Mouse (Mus musculus): ENCODE results near the gene Satb1. TPM values are rescaled to one million over a fixed set of nuclear protein-coding genes. Genes with fewer than 3 reads are reported as not detected.

The Satb1 gene
- polyA plus RNA-seq, 1 experiment = 24.1 TPM

DNA sequence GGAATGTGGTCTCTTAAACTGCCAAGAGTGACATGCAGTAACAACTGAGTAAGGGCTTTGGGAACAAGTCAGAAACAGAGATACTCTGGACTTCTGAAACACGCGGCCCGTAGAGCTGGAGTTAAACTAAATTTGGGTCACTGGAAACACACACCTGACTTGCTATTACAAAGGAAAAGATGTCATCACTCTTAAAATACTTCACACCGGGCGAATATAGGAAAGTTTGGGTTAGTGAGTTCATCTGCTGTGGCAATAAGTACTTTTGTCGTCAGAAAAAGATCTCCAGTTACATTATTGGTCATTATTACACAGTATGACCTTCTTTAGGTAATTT is 19.3 kb downstream of the Satb1 start:
- WGBS = 6% methylated on average over 6 of the region's 6 CpGs
- H3K27ac ChIP-seq (ENCODE audit: insufficient read depth, low read length) = no peak overlapping the region
- TF ChIP-seq CTCF (IDR thresholded peaks at IDR 0.05; ENCODE audit: borderline replicate concordance, insufficient read depth, low read depth, low read length) (no peak), POLR2A (IDR thresholded peaks at IDR 0.05; ENCODE audit: borderline replicate concordance, insufficient read depth, low read length) (no peak)
- DNase-seq = no peak
- H3K4me3 ChIP-seq (replicated peaks; ENCODE audit: insufficient read depth, low read depth, low read length) = peak overlapping the region; percentile 56
- H3K27me3 ChIP-seq (ENCODE audit: control insufficient read depth, insufficient read depth, low read length) = no peaks in the 10 kb centered on the region
- H3K4me1 ChIP-seq (ENCODE audit: control insufficient read depth, insufficient read depth, low read length) = no peaks in the 10 kb centered on the region; the same call in 1 of the 2 replicates

DNA sequence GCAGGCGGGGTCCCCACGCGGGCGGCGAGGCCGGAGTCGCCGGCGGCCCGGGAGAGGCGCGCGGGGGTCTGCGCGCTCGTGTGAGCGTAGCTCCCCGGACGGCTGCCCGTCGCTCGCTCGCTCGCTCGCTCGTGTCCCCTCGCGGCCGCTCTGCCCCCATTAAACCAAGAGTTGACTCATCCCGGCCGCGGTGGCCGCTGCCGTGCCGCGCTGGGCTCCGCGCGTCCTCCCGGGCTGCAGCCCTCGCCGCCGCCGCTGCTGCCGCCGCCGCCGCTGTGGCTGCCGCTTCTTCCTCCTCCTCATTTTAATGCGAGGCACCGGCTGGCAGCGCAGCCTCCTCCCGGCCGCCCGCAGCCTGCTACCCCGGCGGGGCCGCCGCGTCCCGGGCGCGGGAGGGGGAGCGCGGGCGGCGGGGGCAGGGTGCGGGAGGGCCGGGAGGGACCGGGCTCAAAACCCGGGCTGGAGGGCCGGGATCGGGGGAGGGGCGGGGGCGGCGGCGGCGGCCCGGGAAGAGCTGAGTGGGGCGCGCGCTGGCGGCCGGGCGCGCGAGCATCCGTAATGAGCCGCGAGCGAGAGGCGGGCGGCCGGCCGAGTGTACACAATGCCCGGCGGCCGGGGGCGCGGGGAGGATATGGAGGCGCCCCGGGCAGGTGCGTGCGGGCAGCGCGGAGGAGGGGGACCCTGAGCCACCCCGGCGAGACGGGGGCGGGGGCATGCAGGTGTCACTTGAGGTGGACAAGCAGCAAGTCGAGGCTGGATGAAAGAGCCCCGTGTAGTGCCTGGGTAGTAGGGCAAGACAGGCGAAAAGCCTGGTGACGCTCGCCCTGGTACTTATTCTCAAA is 19.9 kb downstream of the Satb1 start:
- WGBS = 1% methylated on average over 103 of the region's 115 CpGs
- TF ChIP-seq POLR2A (IDR thresholded peaks at IDR 0.05; ENCODE audit: borderline replicate concordance, insufficient read depth, low read length) (0 out of 2 replicates have a peak, but pooled peaks have one; percentile 20), CTCF (IDR thresholded peaks at IDR 0.05; ENCODE audit: borderline replicate concordance, insufficient read depth, low read depth, low read length) (no peak)
- Histone ChIP-seq H3K4me3 (replicated peaks; ENCODE audit: insufficient read depth, low read depth, low read length) (peak overlapping the region; percentile 96), H3K4me1 (ENCODE audit: control insufficient read depth, insufficient read depth, low read length) (no peaks in the 10 kb centered on the region; the same call in 1 of the 2 replicates), H3K27ac (ENCODE audit: insufficient read depth, low read length) (peak overlapping the region; percentile 77), H3K27me3 (ENCODE audit: control insufficient read depth, insufficient read depth, low read length) (no peaks in the 10 kb centered on the region)
- peak; percentile 75 to 77 for DNase-seq

DNA sequence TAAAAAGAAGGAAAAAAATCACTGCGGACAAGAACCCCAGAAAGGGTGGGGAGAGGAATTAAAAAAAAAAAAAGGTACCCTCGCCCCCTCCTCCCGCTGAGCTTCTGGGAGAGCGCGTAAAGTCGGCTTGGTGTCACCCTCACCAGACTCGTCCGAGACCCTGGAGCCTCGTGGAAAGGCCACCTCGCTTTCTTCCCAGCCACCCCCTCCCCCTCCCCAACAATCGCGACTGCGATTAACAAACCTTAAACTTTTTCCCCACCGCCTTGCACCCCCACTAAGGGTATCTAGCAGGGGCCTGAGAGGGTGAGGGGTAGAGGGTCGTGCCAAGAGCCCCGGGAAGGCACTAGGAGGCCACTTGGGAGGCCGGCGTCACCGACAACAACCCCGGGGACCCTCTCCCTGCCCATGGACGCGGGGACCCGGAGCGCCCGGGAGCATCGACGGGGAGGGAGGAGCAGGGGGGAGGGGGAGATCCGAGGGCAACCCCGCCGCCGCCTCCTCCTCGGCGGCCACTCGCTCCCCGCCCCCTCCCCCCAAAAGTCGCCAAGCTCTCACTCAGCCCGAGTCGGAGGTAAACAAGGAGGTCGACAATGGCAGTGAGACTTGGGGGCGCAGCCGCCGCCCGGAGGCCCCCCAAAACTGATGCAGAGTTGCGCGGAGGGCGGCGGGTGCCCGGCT is 20.7 kb downstream of the Satb1 start:
- Histone ChIP-seq H3K4me3 (replicated peaks; ENCODE audit: insufficient read depth, low read depth, low read length) (peak overlapping the region; percentile 96), H3K27me3 (ENCODE audit: control insufficient read depth, insufficient read depth, low read length) (no peaks in the 10 kb centered on the region), H3K4me1 (ENCODE audit: control insufficient read depth, insufficient read depth, low read length) (no peaks in the 10 kb centered on the region; the same call in 1 of the 2 replicates), H3K27ac (ENCODE audit: insufficient read depth, low read length) (peak overlapping the region; percentile 77)
- under 1% methylated on average over 42 of the region's 48 CpGs for WGBS
- DNase-seq = peak; percentile 33 to 51
- TF ChIP-seq POLR2A (IDR thresholded peaks at IDR 0.05; ENCODE audit: borderline replicate concordance, insufficient read depth, low read length) = no peak
- TF ChIP-seq CTCF (IDR thresholded peaks at IDR 0.05; ENCODE audit: borderline replicate concordance, insufficient read depth, low read depth, low read length) = no peak

DNA sequence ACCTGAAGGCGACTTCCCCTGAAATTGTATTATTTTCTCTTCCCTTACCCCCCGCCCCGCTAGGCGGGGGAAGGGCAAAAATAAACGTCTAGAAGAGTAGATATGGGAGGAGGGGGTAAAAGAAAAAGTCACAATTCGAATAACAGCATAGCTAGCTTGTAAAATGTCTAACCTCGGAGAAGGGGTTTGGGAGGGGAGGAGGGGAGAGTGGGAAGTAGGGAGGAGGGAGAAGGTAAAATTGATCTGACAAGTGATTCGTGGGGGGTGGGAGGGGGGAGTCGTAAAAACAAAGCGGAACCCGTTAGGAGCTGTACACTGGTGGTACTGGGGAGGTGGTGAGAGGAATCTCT is 21.2 kb downstream of the Satb1 start:
- Histone ChIP-seq H3K4me1 (ENCODE audit: control insufficient read depth, insufficient read depth, low read length) (no peaks in the 10 kb centered on the region; the same call in 1 of the 2 replicates), H3K4me3 (replicated peaks; ENCODE audit: insufficient read depth, low read depth, low read length) (peak overlapping the region; percentile 96), H3K27ac (ENCODE audit: insufficient read depth, low read length) (no peak overlapping the region), H3K27me3 (ENCODE audit: control insufficient read depth, insufficient read depth, low read length) (no peaks in the 10 kb centered on the region)
- DNase-seq = peak in 1 of 2 experiments; percentile 21
- WGBS = 1% methylated on average over 11 of the region's 11 CpGs
- TF ChIP-seq CTCF (IDR thresholded peaks at IDR 0.05; ENCODE audit: borderline replicate concordance, insufficient read depth, low read depth, low read length) (no peak), POLR2A (IDR thresholded peaks at IDR 0.05; ENCODE audit: borderline replicate concordance, insufficient read depth, low read length) (no peak)

DNA sequence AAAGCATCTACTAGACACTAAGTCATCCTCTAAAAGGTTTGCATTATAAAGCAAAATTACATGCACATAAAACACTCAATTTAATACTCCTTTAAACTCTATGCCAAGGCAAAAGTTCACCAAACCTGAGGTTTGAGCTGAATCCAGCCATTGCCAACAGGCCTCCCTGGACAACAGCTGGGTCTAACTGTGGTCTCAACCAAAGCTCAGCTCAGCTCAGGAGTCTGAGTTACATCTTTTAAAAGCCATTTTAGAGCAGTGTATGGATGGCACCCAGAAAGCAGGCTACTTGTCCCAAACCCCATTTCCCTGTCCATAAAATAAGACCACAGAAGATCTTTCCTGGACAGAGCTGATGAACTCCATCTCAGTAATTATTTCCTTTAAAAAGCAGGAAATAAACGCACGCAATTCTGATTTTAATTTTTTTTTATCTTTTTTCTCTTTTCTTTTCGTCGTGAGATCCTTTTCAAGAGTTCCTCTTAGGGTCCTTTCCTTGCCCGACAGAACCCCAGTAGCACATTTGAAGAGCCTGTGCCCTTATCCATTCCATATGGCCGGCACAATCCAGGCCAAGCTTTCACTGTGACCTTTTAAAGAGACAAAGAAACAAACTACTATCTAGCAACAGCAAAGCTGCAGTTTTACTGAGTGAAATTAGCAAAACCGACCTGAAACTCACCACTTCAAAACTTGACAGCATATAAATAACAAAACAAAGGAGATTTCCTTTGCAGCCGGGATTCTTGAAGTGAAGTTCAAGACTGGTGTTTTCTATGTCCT is 21.8 kb downstream of the Satb1 start:
- Histone ChIP-seq H3K27me3 (ENCODE audit: control insufficient read depth, insufficient read depth, low read length) (no peaks in the 10 kb centered on the region), H3K27ac (ENCODE audit: insufficient read depth, low read length) (no peak overlapping the region), H3K4me3 (replicated peaks; ENCODE audit: insufficient read depth, low read depth, low read length) (peak overlapping the region; percentile 96), H3K4me1 (ENCODE audit: control insufficient read depth, insufficient read depth, low read length) (peaks cover 2% of the 10 kb centered on the region)
- WGBS = 3% methylated on average over 8 of the region's 8 CpGs
- TF ChIP-seq CTCF (IDR thresholded peaks at IDR 0.05; ENCODE audit: borderline replicate concordance, insufficient read depth, low read depth, low read length) (no peak), POLR2A (IDR thresholded peaks at IDR 0.05; ENCODE audit: borderline replicate concordance, insufficient read depth, low read length) (no peak)
- peak; percentile 75 to 76 for DNase-seq

DNA sequence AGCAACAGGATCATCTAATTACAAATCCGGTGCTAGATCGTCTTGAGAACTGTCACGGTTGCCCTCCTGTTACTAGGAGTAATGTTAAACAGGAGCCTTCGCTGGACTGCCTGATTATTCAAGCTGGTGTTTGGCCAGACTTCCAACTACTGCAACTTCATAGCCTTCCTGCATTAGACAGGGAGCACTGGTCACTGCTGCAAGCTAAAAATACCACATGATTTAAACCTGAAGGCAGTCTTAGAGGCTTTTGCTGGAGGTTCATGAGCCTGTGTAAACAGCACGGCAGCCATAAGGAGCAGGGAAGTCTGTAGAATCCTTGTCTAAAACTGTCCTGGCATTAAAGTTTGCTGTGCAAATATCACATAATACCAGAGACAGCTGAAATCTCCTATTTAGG is 25.7 kb downstream of the Satb1 start:
- 60% methylated on average over 5 of the region's 5 CpGs for WGBS
- Histone ChIP-seq H3K4me3 (replicated peaks; ENCODE audit: insufficient read depth, low read depth, low read length) (no peak overlapping the region), H3K27me3 (ENCODE audit: control insufficient read depth, insufficient read depth, low read length) (no peaks in the 10 kb centered on the region), H3K27ac (ENCODE audit: insufficient read depth, low read length) (no peak overlapping the region), H3K4me1 (ENCODE audit: control insufficient read depth, insufficient read depth, low read length) (peaks cover 6% of the 10 kb centered on the region)
- no peak for DNase-seq
- TF ChIP-seq POLR2A (IDR thresholded peaks at IDR 0.05; ENCODE audit: borderline replicate concordance, insufficient read depth, low read length) = no peak
- no peak for TF ChIP-seq CTCF (IDR thresholded peaks at IDR 0.05; ENCODE audit: borderline replicate concordance, insufficient read depth, low read depth, low read length)

DNA sequence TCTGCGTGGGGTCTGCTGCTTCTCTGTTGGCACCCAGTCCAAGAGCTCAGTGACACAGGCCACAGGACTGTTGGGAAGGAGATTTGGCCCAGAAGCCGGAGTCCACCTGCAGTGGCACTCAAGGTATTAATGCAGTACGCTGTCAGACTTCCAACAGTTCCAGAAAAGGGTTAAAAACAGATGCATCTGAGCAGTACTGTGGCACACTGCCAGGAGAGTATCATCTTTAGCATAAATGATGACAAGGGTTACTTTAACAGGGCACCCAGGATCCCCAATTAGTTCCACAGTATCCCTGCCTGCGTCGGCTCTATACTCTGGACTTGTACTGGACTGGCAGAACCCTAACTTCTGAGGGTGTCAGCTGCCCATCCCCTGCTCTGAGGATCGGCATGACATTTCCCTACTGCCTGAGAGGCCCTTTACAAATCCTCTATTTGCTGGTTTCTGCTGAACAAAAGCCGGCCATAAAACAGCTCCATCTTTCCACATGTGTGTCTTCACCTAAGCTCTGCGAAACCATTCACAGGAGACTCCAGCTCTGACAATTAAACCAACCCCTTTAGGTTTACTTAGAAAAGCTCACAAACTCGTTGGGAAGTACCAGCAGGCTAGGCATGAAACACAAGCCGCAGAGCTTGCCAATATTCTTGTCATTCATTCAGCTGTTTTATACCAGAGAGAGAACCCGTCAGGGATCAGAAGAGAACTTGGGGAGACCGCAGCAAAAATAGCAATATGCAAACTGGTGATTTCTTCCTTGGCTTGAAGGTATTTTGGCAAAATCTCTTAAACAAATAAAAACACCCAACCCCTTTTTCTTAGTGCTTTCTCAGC is 26.7 kb downstream of the Satb1 start:
- H3K4me3 ChIP-seq (replicated peaks; ENCODE audit: insufficient read depth, low read depth, low read length) = no peak overlapping the region

More for the DNA sequence above, 26.7 kb downstream of the Satb1 start:
- Histone ChIP-seq H3K27ac (ENCODE audit: insufficient read depth, low read length) (no peak overlapping the region), H3K27me3 (ENCODE audit: control insufficient read depth, insufficient read depth, low read length) (no peaks in the 10 kb centered on the region), H3K4me1 (ENCODE audit: control insufficient read depth, insufficient read depth, low read length) (peaks cover 6% of the 10 kb centered on the region)
- TF ChIP-seq CTCF (IDR thresholded peaks at IDR 0.05; ENCODE audit: borderline replicate concordance, insufficient read depth, low read depth, low read length) (no peak), POLR2A (IDR thresholded peaks at IDR 0.05; ENCODE audit: borderline replicate concordance, insufficient read depth, low read length) (no peak)
- peak; percentile 33 to 36 for DNase-seq
- 27% methylated on average over 12 of the region's 12 CpGs for WGBS

Measured in cerebellum, adult 2 months (tissue).